Mouse (Mus musculus) liver, postnatal 0 days (tissue): Measurements from ENCODE around the gene Igtp.

ENCODE experiments used
- CTCF ChIP-seq: sonication (generic); IDR thresholded peaks from 2 replicates; pipeline ENCODE4 v1.5.1; 2016; ENCODE audit warnings: antibody characterized with exemption, low read depth
- EP300 ChIP-seq: IDR thresholded peaks from 2 replicates; pipeline ENCODE4 v1.6.1; 2016; ENCODE audit warnings: antibody characterized with exemption, low read depth, mild to moderate bottlenecking

GRCm38 (mm10) chr11:58198663-58199062, 693 bp upstream of the Igtp start:
- TF ChIP-seq CTCF = no peak
- TF ChIP-seq EP300 = no peak
